Mouse (Mus musculus): ENCODE data around the gene Idh3g.

Gene Idh3g

DNA sequence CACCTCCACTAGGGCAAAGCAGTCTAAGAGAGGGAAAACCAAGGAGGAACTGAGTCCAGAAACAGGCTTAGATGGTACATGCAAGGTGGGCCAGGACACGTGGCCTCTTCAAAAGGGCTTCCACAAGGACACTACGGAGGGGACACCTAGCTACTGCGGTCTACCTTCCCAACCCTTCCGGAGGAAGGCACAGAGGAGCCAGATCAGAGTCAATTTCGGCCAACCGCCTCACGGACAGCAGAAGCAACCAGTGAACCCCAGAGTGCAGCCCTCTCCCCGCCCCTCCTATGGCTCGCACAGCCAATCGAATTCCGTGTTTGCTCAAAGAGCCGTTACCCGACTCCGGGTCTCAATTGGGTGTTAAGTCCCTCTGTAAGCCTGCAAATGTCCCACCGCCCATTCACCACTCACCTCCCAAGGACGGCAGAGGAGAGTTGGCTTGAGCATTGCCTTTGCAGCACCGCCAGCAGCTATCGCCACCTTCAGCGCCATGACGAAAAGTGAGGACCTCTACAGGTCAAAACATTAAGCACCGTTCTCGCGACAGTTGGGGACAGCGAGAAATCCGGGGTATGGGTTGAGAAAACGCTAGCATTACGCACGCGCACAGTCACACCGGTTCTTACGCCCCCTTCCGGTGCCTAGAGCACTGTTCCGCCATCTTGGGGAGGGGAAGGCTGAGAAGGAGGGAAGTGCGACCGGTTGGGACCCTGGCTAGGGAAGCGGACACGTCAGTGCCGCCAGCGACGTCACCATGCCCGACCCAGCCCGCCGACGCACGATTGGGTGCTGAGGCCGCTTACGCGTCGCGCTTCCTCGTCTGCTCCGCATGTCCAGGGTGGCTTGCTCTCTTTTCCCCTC is at the start of gene Idh3g, which contains the start of gene Ssr4:
Idh3g (minus strand) TSS at position 534 of the 861 bp plus-strand sequence.
Ssr4 (plus strand) TSS at position 665 of the 861 bp plus-strand sequence.
- DNase-seq (ENCODE audit: low read depth, low spot score), result peak; percentile 85

GRCm38 (mm10) chrX:73835731-73836130 is 49.0 kb upstream of the Idh3g start:
- no peak for DNase-seq (ENCODE audit: low read depth, low spot score)

DNA sequence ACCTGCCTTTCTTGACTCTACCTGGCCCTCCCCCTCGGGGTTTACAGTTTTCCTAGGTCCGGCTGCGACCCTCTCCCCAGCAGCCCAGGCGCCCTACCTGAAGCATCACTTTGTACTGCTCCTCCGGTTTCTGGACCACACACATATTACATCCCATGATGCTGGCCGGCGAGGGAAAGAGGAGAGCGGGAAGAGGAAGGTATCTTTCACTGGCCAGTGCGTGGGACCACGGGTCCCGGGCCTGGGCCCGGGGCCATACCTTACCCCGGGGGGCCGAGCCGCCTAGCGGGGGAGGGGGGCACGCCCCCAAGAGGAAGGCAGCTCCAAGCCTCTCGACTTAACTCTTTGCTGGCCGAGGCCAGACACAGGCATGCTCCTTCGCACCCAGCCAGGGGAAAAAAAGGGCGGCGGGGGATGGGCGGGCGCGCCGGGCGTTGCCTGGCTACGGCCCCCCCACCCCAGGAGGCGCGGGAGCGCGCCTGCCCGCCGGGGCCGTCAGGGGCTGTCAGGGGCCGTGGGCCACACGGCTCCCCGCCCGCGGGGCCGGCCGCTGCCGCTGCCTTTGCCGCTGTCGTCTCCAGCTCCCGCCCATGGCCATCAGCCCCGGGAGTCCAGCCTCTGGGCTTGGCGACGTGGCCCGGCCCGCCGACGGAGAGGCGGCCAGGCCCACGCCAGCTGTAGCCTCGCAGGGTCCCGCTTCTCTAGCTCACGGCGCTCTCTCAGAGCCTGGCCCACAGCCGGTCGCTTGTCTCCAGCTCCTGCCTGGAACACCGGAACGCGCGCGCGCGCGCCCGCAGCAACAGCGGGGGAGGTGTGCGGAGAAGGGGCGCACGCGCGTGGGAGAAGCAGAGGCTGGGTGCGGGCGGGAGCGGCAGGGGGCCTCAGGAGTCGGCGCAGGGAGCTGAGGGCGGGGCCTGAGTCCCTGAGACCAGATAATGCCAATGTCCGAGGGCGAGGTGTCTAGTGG is 37.8 kb upstream of the Idh3g start, which contains the start of gene Pdzd4:
Pdzd4 (minus strand) TSS at position 785 of the 967 bp plus-strand sequence.
- DNase-seq (ENCODE audit: low read depth, low spot score), result peak; percentile 37

GRCm38 (mm10) chrX:73823747-73824146 is 37.0 kb upstream of the Idh3g start:
- DNase-seq (ENCODE audit: low read depth, low spot score), result no peak

GRCm38 (mm10) chrX:73816596-73817314 is 30.1 kb upstream of the Idh3g start:
- no peak for DNase-seq (ENCODE audit: low read depth, low spot score)

DNA sequence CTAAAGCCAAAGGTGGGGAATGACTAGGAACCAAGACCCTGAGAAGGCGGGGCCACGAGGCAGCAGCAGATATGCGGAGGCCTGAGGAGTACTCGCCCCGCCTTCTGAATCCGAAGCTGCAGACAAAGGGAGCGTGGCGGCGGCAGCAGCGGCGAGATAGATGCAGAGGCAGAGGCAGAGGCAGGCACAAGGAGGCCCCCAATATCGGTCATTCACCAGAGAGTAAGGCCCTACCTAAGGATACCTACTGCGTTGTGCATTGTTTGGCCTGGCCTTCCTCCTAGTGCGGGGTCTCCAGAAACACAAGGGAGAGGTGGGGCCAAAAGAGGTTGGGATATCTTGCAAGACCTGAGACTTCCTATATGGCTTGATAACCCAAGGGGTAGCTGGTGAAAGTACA is 28.4 kb upstream of the Idh3g start:
- peak; percentile 26 for DNase-seq (ENCODE audit: low read depth, low spot score)

GRCm38 (mm10) chrX:73805814-73806213 is 19.1 kb upstream of the Idh3g start:
- no peak for DNase-seq (ENCODE audit: low read depth, low spot score)

DNA sequence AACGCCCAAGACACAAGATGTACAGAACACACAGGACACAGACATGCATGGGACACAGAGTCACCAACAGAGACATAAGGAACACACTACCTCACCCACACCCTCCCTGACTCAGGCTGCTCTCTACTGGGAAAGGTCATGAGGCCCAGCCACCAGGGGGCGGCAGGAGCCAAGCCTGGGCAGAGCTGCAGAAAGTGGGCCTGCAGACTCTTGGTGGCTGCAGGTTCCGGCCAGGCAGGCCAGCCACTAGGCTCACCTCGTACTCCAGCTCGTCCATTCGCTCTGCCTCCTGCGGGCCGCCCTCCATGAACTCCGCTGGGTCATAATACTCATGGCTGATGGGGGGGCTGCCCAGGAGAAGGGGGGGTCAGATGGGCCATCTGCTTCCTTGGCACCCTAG is 11.8 kb upstream of the Idh3g start:
- peak; percentile 27 for DNase-seq (ENCODE audit: low read depth, low spot score)

DNA sequence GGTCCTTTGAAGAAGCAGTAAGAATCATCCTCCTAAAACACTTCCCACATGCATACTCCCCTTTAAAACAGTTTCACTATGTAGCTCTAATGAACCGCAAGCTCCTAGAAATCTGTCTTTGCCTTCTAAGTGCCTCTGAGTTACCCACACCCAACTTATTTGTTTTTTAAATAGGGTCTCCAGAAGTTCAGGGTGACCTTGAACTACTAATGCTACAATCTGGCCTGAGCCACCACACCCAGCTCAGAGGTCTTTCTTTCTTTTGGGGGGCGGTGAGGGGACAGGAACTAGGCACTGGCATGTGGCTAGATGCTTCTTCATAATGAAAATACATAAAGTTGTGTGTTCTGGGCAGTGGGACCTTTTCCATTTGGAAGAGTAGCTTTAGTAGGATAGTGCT is 10.8 kb upstream of the Idh3g start:
- no peak for DNase-seq (ENCODE audit: low read depth, low spot score)

- DNase-seq (ENCODE audit: low read depth, low spot score), result no peak
Measured at GRCm38 (mm10) chrX:73793505-73793904, 6.8 kb upstream of the Idh3g start.

DNA sequence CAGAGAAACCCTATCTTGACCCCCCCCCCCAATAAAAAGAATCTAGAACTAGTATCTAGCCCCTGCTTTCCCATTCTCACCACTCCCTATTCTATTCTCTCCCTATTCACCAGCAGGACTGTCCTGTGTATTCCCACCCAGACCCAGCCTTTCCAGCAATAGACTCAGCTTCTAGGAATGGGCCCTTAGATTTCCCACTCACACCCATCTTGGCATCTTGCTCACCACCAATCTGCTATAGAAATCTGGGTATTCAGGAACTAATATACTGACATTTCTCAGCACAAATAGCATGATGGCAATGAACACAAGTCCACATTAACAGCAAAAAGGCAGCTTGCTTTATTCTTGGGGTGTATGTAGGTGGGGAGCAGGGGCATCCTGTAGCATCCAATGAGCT is 6.3 kb upstream of the Idh3g start:
- DNase-seq (ENCODE audit: low read depth, low spot score), result no peak

DNA sequence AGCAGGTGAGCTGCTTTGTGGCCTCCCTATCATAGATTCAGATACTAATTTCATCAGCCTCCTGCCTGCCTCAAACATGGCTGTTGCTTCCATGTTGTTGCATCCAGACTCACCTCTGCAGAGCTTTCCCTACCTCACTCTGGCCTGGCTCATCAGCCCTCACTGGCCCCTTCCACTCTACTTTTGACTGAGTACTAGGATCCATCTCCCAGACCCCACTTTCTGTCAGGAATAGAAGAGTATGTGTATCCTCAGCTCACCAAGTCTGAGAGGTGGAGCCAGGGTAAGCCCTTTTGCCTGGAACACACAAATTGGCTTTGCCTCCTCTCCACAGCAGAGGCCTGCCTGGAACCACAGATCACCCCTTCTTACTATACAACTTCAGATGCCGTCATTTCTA is 1.8 kb upstream of the Idh3g start:
- DNase-seq (ENCODE audit: low read depth, low spot score), result no peak

DNA sequence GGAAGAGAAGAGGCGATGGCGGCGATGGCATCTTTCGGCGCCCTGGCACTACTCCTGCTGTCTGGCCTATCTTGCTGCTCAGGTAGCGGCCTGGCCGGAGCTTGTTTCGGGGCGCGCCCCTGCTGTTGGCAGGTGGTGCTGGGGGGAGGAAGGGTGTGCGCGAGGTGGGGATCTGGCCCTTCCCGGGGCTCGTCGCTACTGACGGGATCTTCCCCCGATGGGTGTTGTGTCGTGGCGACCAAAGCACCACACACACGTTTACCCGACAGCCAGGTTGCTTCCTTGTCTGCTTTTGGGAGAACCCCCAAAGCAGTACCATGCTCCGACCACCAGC is 495 bp upstream of the Idh3g start:
- DNase-seq (ENCODE audit: low read depth, low spot score), result no peak

GRCm38 (mm10) chrX:73785666-73786065 is 1.0 kb downstream of the Idh3g start:
- no peak for DNase-seq (ENCODE audit: low read depth, low spot score)

DNA sequence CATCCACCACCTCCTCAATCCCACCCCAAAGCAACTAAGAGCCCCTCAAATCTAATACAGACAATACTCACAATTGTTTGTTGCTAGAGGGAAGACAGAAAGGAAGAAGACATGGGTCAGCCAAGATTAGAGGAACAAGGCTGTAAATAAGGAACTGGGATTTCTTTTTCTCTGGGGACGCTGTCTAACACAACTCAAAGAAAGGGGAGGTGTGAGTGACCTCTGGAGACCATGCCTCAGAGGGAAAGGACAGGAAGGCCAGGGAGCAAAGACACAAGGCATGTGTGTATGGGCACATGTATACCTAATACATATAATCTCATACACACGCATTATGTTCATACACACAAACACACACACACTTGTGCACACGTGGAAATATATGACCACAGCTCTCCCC is 4.5 kb downstream of the Idh3g start:
- DNase-seq (ENCODE audit: low read depth, low spot score), result no peak

DNA sequence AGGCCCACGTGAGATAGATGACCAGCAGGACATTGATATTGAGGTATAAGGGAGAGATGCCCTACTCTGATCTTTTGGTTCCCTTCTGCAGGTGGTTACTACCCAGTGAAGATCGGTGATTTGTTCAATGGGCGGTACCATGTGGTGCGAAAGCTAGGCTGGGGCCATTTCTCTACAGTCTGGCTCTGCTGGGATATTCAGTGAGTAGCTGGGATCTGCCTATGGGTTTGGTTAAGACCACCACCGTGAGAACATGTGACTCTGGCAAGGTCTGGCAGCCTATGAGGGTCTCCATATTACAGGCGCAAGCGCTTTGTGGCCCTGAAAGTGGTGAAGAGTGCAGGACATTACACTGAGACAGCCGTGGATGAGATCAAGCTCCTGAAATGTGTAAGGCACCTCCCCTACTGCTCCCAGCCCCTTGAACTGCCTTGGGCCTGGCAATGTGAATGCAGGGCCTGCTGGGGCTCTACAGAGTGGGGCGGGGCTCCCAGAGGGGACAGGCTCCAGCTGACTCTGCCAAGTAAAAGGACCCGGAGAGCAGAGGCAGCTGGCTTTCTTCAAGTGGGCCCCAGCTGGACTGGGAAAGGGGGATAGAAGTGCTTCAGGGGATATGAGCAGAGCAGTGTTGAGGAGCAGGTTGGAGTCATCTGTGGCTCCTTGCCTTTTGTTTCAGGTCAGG is 11.8 kb downstream of the Idh3g start:
- DNase-seq (ENCODE audit: low read depth, low spot score), result no peak

DNA sequence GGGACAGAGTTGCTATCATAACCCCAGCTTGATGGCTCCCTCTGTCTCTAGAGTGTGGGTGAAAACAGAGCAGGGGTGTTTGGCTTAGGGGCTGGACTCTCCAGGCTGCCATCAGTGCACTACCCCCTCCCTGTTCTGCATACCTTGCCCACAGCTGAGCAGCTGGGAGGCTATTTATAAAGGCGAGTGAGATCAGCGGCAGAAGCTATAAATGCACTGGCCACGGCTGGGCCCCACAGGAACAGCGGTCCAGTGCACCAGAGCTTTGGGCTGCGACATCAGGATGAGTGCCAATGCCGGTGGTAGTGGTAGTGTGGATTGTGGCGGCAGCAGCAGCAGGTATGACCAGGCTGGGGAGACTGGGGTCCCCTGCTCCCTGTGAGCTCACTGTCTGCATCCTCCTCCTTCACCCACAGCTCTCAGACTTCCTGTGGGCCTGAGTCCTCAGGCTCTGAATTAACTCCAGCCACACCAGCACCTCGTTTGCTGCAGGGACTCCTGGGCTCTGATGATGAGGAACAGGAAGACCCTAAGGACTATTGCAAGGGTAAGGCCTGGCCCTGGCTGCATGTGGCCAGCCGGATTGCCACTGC is 12.4 kb downstream of the Idh3g start, which contains the start of gene Srpk3:
Srpk3 (plus strand) TSS at position 238 of the 593 bp plus-strand sequence.
- no peak for DNase-seq (ENCODE audit: low read depth, low spot score)

DNA sequence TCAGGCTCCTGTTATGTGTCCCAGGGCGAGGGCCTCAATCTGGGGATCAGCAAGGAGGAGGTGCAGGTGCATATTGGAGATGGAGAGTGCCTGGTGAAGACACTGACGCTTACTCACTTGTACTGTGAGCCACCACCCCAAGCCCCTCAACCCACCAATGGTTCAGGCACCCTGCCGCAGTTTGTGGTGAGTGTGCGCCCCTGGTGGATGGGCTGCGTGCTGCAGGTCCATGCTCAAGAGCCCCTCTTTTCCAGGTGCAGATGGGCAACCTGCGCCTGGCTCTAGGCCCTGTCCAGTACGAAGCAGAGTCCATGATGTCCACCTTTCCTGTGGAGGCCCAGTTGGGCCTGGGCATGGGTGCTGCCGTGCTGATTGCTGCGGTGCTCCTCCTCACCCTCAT is 19.4 kb downstream of the Idh3g start:
- DNase-seq (ENCODE audit: low read depth, low spot score), result no peak

DNA sequence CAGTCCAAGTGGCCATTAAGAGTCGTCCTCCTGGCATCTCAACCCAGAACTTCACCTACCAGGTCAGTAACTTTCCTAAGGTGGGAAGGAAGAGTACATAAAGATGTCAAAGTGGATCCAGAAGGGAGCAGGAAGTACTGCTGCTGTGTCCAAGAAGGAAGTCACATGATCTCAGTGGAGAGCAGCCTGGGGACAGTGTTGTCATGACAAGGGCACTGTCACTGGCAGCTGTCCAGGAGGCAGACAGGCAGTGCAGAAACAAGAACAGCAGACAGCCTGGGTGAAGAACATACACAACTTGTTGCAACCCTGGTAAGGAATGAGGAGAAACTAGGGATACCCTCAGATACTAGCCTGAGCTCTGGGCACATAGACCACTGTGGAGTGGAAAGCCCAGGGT is 21.4 kb downstream of the Idh3g start:
- no peak for DNase-seq (ENCODE audit: low read depth, low spot score)

- no peak for DNase-seq (ENCODE audit: low read depth, low spot score)
Measured at GRCm38 (mm10) chrX:73758611-73759290, 27.9 kb downstream of the Idh3g start.
